Mouse (Mus musculus): ENCODE results near the gene Wdr86. TPM values are rescaled to one million over a fixed set of nuclear protein-coding genes. Genes with fewer than 3 reads are reported as not detected.
"Not testable (repeated sequence)": the region's sequence is repeated elsewhere in the genome, so short reads cannot be mapped to it uniquely, and the experiment has no call there.

Gene Wdr86
- polyA plus RNA-seq, 1 experiment from 2014 or later: 6.4 TPM

GRCm38 (mm10) chr5:24704615-24705014 is 25.9 kb downstream of the Wdr86 start:
- no peaks in the 10 kb centered on the region for H3K4me1 ChIP-seq (ENCODE audit: control insufficient read depth, insufficient read depth, low read length)
- H3K36me3 ChIP-seq (ENCODE audit: control insufficient read depth, insufficient read depth, low read length): peaks cover 99% of the 10 kb centered on the region
- H3K4me2 ChIP-seq (ENCODE audit: low read length): no peak overlapping the region
- H3K27me3 ChIP-seq (replicated peaks; ENCODE audit: control insufficient read depth, insufficient read depth, low read length): no peaks in the 10 kb centered on the region
- WGBS: 97% methylated on average over 8 of the region's 8 CpGs
- no peak for DNase-seq (ENCODE audit: low spot score)
- no peaks in the 10 kb centered on the region for H3K9me3 ChIP-seq (replicated peaks; ENCODE audit: control insufficient read depth, low read length)
- no peak for ATAC-seq
- no peak overlapping the region for H3K27ac ChIP-seq (ENCODE audit: low read depth, low read length)
- H3K9ac ChIP-seq (ENCODE audit: low read length): no peak overlapping the region
- no peak overlapping the region for H3K4me3 ChIP-seq (ENCODE audit: low read depth, low read length)

- Histone ChIP-seq H3K4me2 (ENCODE audit: low read length) (no peak overlapping the region), H3K4me1 (ENCODE audit: control insufficient read depth, insufficient read depth, low read length) (no peaks in the 10 kb centered on the region), H3K36me3 (ENCODE audit: control insufficient read depth, insufficient read depth, low read length) (peaks cover 96% of the 10 kb centered on the region), H3K27me3 (replicated peaks; ENCODE audit: control insufficient read depth, insufficient read depth, low read length) (no peaks in the 10 kb centered on the region), H3K27ac (ENCODE audit: low read depth, low read length) (no peak overlapping the region), H3K4me3 (ENCODE audit: low read depth, low read length) (no peak overlapping the region), H3K9me3 (replicated peaks; ENCODE audit: control insufficient read depth, low read length) (no peaks in the 10 kb centered on the region), H3K9ac (ENCODE audit: low read length) (no peak overlapping the region)
- 93% methylated on average over 3 of the region's 3 CpGs for WGBS
- DNase-seq (ENCODE audit: low spot score) (no peak), ATAC-seq (no peak)
Measured at GRCm38 (mm10) chr5:24701271-24701670, 29.3 kb downstream of the Wdr86 start.

- no peak overlapping the region for H3K9ac ChIP-seq (ENCODE audit: low read length)
- H3K36me3 ChIP-seq (ENCODE audit: control insufficient read depth, insufficient read depth, low read length): peaks cover 96% of the 10 kb centered on the region
- ATAC-seq (no peak), DNase-seq (ENCODE audit: low spot score) (no peak)
- H3K27ac ChIP-seq (ENCODE audit: low read depth, low read length): peak overlapping the region; percentile 14; the same call in 1 of the 2 replicates
- no peaks in the 10 kb centered on the region for H3K4me1 ChIP-seq (ENCODE audit: control insufficient read depth, insufficient read depth, low read length)
- H3K27me3 ChIP-seq (replicated peaks; ENCODE audit: control insufficient read depth, insufficient read depth, low read length): no peaks in the 10 kb centered on the region
- no peaks in the 10 kb centered on the region for H3K9me3 ChIP-seq (replicated peaks; ENCODE audit: control insufficient read depth, low read length)
- no peak overlapping the region for H3K4me3 ChIP-seq (ENCODE audit: low read depth, low read length)
- H3K4me2 ChIP-seq (ENCODE audit: low read length): no peak overlapping the region
- WGBS: 78% methylated on average over 3 of the region's 3 CpGs
Measured at GRCm38 (mm10) chr5:24696704-24697103, 33.8 kb downstream of the Wdr86 start.

- Histone ChIP-seq H3K9ac (ENCODE audit: low read length) (no peak overlapping the region), H3K4me1 (ENCODE audit: control insufficient read depth, insufficient read depth, low read length) (peaks cover 3% of the 10 kb centered on the region), H3K36me3 (ENCODE audit: control insufficient read depth, insufficient read depth, low read length) (peaks cover 29% of the 10 kb centered on the region), H3K27me3 (replicated peaks; ENCODE audit: control insufficient read depth, insufficient read depth, low read length) (no peaks in the 10 kb centered on the region), H3K9me3 (replicated peaks; ENCODE audit: control insufficient read depth, low read length) (no peaks in the 10 kb centered on the region), H3K4me3 (ENCODE audit: low read depth, low read length) (no peak overlapping the region), H3K4me2 (ENCODE audit: low read length) (no peak overlapping the region), H3K27ac (ENCODE audit: low read depth, low read length) (no peak overlapping the region)
- WGBS: 97% methylated on average over 1 of the region's 1 CpGs
- DNase-seq (ENCODE audit: low spot score) (no peak), ATAC-seq (no peak)
Measured at GRCm38 (mm10) chr5:24687696-24688095, 42.8 kb downstream of the Wdr86 start.

GRCm38 (mm10) chr5:24686671-24687420 is 43.7 kb downstream of the Wdr86 start:
- not testable (repeated sequence) for ATAC-seq; H3K27me3 ChIP-seq (replicated peaks; ENCODE audit: control insufficient read depth, insufficient read depth, low read length); H3K4me1 ChIP-seq (ENCODE audit: control insufficient read depth, insufficient read depth, low read length); H3K9me3 ChIP-seq (replicated peaks; ENCODE audit: control insufficient read depth, low read length); H3K27ac ChIP-seq (ENCODE audit: low read depth, low read length); DNase-seq (ENCODE audit: low spot score)
- peak overlapping the region; percentile 68; the same call in 1 of the 2 replicates for H3K9ac ChIP-seq (ENCODE audit: low read length)
- peak overlapping the region; percentile 86 for H3K4me3 ChIP-seq (ENCODE audit: low read depth, low read length)
- WGBS: 82% methylated on average over 16 of the region's 16 CpGs
- H3K4me2 ChIP-seq (ENCODE audit: low read length): peak overlapping the region; percentile 61
- peaks cover 21% of the 10 kb centered on the region for H3K36me3 ChIP-seq (ENCODE audit: control insufficient read depth, insufficient read depth, low read length)

GRCm38 (mm10) chr5:24686176-24686575 is 44.4 kb downstream of the Wdr86 start:
- 2% methylated on average over 15 of the region's 15 CpGs for whole genome bisulfite sequencing
- Histone ChIP-seq H3K4me1 (ENCODE audit: control insufficient read depth, insufficient read depth, low read length) (peaks cover 3% of the 10 kb centered on the region), H3K9ac (ENCODE audit: low read length) (peak overlapping the region; percentile 68), H3K36me3 (ENCODE audit: control insufficient read depth, insufficient read depth, low read length) (peaks cover 15% of the 10 kb centered on the region), H3K4me3 (ENCODE audit: low read depth, low read length) (peak overlapping the region; percentile 86), H3K27me3 (replicated peaks; ENCODE audit: control insufficient read depth, insufficient read depth, low read length) (no peaks in the 10 kb centered on the region), H3K27ac (ENCODE audit: low read depth, low read length) (peak overlapping the region; percentile 89), H3K4me2 (ENCODE audit: low read length) (peak overlapping the region; percentile 61), H3K9me3 (replicated peaks; ENCODE audit: control insufficient read depth, low read length) (no peaks in the 10 kb centered on the region)
- DNase-seq (ENCODE audit: low spot score): peak; percentile 50
- no peak for ATAC-seq

- peak; percentile 95 for ATAC-seq
- Histone ChIP-seq H3K4me2 (ENCODE audit: low read length) (peak within 1 kb of the TSS; percentile 61), H3K27ac (ENCODE audit: low read depth, low read length) (peak within 1 kb of the TSS; percentile 89), H3K36me3 (ENCODE audit: control insufficient read depth, insufficient read depth, low read length) (peaks cover 9% of the 10 kb centered on the region; the same call in 1 of the 2 replicates), H3K4me3 (ENCODE audit: low read depth, low read length) (peak within 1 kb of the TSS; percentile 86), H3K9me3 (replicated peaks; ENCODE audit: control insufficient read depth, low read length) (no peaks in the 10 kb centered on the region), H3K27me3 (replicated peaks; ENCODE audit: control insufficient read depth, insufficient read depth, low read length) (no peaks in the 10 kb centered on the region), H3K4me1 (ENCODE audit: control insufficient read depth, insufficient read depth, low read length) (peaks cover 3% of the 10 kb centered on the region), H3K9ac (ENCODE audit: low read length) (peak within 1 kb of the TSS; percentile 68)
- WGBS: under 1% methylated on average over 53 of the region's 53 CpGs
- peak; percentile 98 for DNase-seq (ENCODE audit: low spot score)
Measured at GRCm38 (mm10) chr5:24685366-24686093, 45.0 kb downstream of the Wdr86 start, which contains the start of gene Nub1. Gene Nub1 (plus strand): TSS chr5:24685532.

GRCm38 (mm10) chr5:24684578-24685365 is 45.8 kb downstream of the Wdr86 start:
- Histone ChIP-seq H3K36me3 (ENCODE audit: control insufficient read depth, insufficient read depth, low read length) (peaks cover 2% of the 10 kb centered on the region; the same call in 1 of the 2 replicates), H3K4me2 (ENCODE audit: low read length) (peak overlapping the region; percentile 57), H3K27me3 (replicated peaks; ENCODE audit: control insufficient read depth, insufficient read depth, low read length) (no peaks in the 10 kb centered on the region), H3K4me3 (ENCODE audit: low read depth, low read length) (peak overlapping the region; percentile 86), H3K27ac (ENCODE audit: low read depth, low read length) (peak overlapping the region; percentile 89), H3K4me1 (ENCODE audit: control insufficient read depth, insufficient read depth, low read length) (peaks cover 3% of the 10 kb centered on the region), H3K9me3 (replicated peaks; ENCODE audit: control insufficient read depth, low read length) (no peaks in the 10 kb centered on the region), H3K9ac (ENCODE audit: low read length) (peak overlapping the region; percentile 57)
- peak; percentile 35 for DNase-seq (ENCODE audit: low spot score)
- ATAC-seq: peak; percentile 49
- WGBS: 27% methylated on average over 16 of the region's 16 CpGs

All from forebrain, embryonic 14.5 days (tissue).